Mouse (Mus musculus) forebrain, embryonic 12.5 days (tissue): Measurements from ENCODE around the gene Unc5c. TPM values are rescaled to one million over a fixed set of nuclear protein-coding genes. Genes with fewer than 3 reads are reported as not detected.

Source experiments
- ATAC-seq: fragments of 200-750 bp; cut with Nextera tagmentation; 2 replicates; pipeline ENCODE4 v1.8.0; 2017; ENCODE audit warnings: moderate TSS enrichment; ENCODE audit not compliant: low FRiP score
- H3K27ac ChIP-seq: fragments of 300-500 bp; sonication (generic); 2 replicates; pipeline ENCODE4 v1.5.1; 2016; ENCODE audit warnings: mild to moderate bottlenecking
- H3K27me3 ChIP-seq: fragments of 300-500 bp; sonication (generic); 2 replicates; pipeline ENCODE4 v1.6.1; 2016; ENCODE audit warnings: mild to moderate bottlenecking
- H3K36me3 ChIP-seq: fragments of 300-500 bp; sonication (generic); replicated peaks from 2 replicates; pipeline ENCODE4 v1.6.1; 2016; ENCODE audit warnings: mild to moderate bottlenecking
- H3K4me1 ChIP-seq: fragments of 300-500 bp; sonication (generic); 2 replicates; pipeline ENCODE4 v1.6.1; 2016
- H3K4me2 ChIP-seq: fragments of 300-500 bp; sonication (generic); 2 replicates; pipeline ENCODE4 v1.6.1; 2016; ENCODE audit warnings: mild to moderate bottlenecking, moderate library complexity
- H3K4me3 ChIP-seq: fragments of 300-500 bp; sonication (generic); replicated peaks from 2 replicates; pipeline ENCODE4 v1.5.1; 2016; ENCODE audit warnings: mild to moderate bottlenecking
- H3K9ac ChIP-seq: fragments of 300-500 bp; sonication (generic); 2 replicates; pipeline ENCODE4 v1.6.1; 2016; ENCODE audit warnings: mild to moderate bottlenecking
- H3K9me3 ChIP-seq: fragments of 300-500 bp; sonication (generic); 2 replicates; pipeline ENCODE4 v1.6.1; 2016
- WGBS: fragments of 180-500 bp; shearing (Covaris S2); methylation state at CpG from one replicate; pipeline ENCODE4 v1.1.7; 2016; 5-methylcytosine and 5-hydroxymethylcytosine counted together
- polyA plus RNA-seq: library from polyadenylated mRNA; unstranded; fragments of >200 nt; fragmentation: Nextera tagmentation; extraction: Ambion mirVana; gene quantifications from 2 replicates; pipeline ENCODE4 v1.2.1, GENCODE M21; 2016

The Unc5c gene
- polyA plus RNA-seq, 1 experiment from 2014 or later = 9.3 TPM

GRCm38 (mm10) chr3:141691418-141691817 lies 226.4 kb downstream of the Unc5c start:
- peaks cover 10% of the 10 kb centered on the region; the same call in 1 of the 2 replicates for H3K4me1 ChIP-seq
- ATAC-seq = no peak; the same call in 1 of the 2 replicates
- H3K36me3 ChIP-seq = no peaks in the 10 kb centered on the region
- WGBS = 77% methylated on average over 3 of the region's 3 CpGs
- H3K4me3 ChIP-seq = no peak overlapping the region
- H3K27me3 ChIP-seq = 0 out of 2 replicates have a peak, but pooled peaks cover 5% of the 10 kb centered on the region
- no peaks in the 10 kb centered on the region for H3K9me3 ChIP-seq
- H3K9ac ChIP-seq = no peak overlapping the region
- H3K4me2 ChIP-seq = no peak overlapping the region
- H3K27ac ChIP-seq = no peak overlapping the region

- no peak overlapping the region for H3K4me3 ChIP-seq
- 0 out of 2 replicates have a peak, but pooled peaks cover 5% of the 10 kb centered on the region for H3K27me3 ChIP-seq
- 55% methylated on average over 3 of the region's 3 CpGs for WGBS
- H3K27ac ChIP-seq = no peak overlapping the region
- peak; percentile 46; the same call in 1 of the 2 replicates for ATAC-seq
- no peaks in the 10 kb centered on the region for H3K9me3 ChIP-seq
- no peaks in the 10 kb centered on the region for H3K36me3 ChIP-seq
- no peak overlapping the region for H3K9ac ChIP-seq
- H3K4me2 ChIP-seq = no peak overlapping the region
- peaks cover 10% of the 10 kb centered on the region; the same call in 1 of the 2 replicates for H3K4me1 ChIP-seq
Observed at GRCm38 (mm10) chr3:141691846-141692245, 226.8 kb downstream of the Unc5c start.

DNA sequence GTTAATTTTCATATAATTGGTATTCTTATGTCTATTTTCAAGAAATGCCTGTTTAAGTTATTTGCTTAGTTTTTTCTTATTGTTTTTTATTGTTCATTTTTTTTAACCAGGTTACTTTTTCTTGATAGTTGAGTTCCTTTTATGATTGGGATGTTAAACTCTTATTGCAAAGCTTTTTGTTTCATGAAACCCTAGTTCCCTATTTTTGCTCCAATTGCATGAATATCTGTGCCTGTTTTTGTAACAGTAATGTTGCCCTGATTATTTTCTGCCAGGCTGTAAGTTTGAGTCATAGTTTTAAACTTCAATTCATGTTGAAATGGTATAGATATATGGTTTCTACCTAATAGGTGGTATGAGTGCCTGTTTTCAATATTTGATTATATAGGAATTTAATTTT lies 234.2 kb downstream of the Unc5c start:
- Histone ChIP-seq H3K9ac (no peak overlapping the region), H3K27me3 (no peaks in the 10 kb centered on the region), H3K4me2 (no peak overlapping the region), H3K4me1 (no peaks in the 10 kb centered on the region), H3K4me3 (no peak overlapping the region), H3K27ac (no peak overlapping the region), H3K9me3 (no peaks in the 10 kb centered on the region), H3K36me3 (no peaks in the 10 kb centered on the region)
- no peak for ATAC-seq

DNA sequence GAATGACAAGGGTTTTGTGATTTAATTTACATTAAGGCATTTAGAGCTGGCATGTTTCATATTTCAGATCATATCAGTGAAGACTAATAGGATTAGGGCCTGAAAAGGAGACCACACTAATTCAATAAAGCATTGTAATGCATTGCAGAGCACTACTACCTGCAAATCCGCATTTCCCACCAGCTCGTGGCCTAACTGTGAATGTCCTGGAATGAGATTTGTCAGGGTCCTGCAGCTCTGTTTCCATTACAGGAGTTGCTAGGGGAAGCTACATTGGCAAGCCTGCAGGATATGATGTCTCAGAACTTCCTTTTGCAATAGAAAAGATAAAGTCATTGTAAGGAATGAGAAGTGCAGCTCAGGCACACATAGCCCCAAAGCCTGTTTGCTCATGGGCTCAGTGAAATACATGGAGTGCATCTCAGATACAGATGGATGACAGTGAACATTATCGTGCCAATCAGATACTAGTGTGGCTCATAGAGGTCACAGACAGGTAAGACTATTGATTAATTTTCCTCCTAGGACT lies 236.4 kb downstream of the Unc5c start:
- H3K27ac ChIP-seq = no peak overlapping the region
- no peaks in the 10 kb centered on the region for H3K4me1 ChIP-seq
- H3K9me3 ChIP-seq = no peaks in the 10 kb centered on the region
- no peak overlapping the region for H3K4me2 ChIP-seq
- WGBS = 82% methylated on average over 3 of the region's 3 CpGs
- ATAC-seq = no peak
- no peak overlapping the region for H3K9ac ChIP-seq
- H3K4me3 ChIP-seq = no peak overlapping the region
- no peaks in the 10 kb centered on the region for H3K27me3 ChIP-seq
- no peaks in the 10 kb centered on the region for H3K36me3 ChIP-seq

DNA sequence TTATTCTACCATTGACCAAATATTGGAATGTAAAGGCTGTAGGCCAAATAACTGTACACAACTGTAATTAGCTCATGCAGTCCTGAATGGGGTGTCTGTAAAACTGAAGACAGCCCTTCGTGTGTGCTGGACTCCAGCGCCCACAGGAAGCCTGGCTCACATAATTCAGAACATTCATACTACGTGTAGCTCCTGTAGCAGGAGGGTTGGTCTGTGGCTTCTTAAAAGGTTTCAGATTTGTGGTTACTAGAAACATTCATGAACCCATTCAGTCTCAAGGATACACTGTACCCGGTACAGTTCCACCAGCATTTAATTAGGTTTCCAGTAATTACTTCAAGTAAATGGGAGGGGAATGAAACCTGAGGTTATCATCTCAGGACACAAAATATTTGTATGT lies 246.6 kb downstream of the Unc5c start:
- H3K9ac ChIP-seq = no peak overlapping the region
- no peaks in the 10 kb centered on the region for H3K27me3 ChIP-seq
- H3K4me2 ChIP-seq = no peak overlapping the region
- no peaks in the 10 kb centered on the region for H3K4me1 ChIP-seq
- H3K27ac ChIP-seq = no peak overlapping the region
- no peak overlapping the region for H3K4me3 ChIP-seq
- H3K9me3 ChIP-seq = no peaks in the 10 kb centered on the region
- H3K36me3 ChIP-seq = no peaks in the 10 kb centered on the region
- ATAC-seq = no peak
- 68% methylated on average over 4 of the region's 4 CpGs for WGBS

DNA sequence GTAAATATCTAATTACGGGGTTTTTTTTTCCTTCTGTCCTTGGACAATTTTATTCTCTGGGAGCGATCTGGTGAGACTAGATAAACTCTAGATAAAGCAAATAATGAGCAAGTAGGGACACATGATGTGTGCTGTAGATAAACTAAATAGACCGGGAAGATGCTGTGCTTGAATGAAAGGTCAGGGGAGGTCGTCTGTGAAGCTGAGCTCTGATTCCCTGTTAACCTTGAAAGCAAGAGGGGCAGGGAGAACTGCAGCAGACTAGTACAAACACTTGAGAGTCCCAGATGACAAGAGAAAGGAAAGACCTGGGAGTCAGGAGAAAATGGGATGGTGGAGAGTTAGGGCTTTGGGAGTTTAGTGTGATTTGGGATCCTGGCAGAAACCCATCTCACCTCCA lies 251.4 kb downstream of the Unc5c start:
- Histone ChIP-seq H3K27ac (no peak overlapping the region), H3K9ac (no peak overlapping the region), H3K4me2 (no peak overlapping the region), H3K36me3 (no peaks in the 10 kb centered on the region), H3K4me1 (no peaks in the 10 kb centered on the region), H3K4me3 (no peak overlapping the region), H3K9me3 (no peaks in the 10 kb centered on the region), H3K27me3 (no peaks in the 10 kb centered on the region)
- ATAC-seq = no peak
- WGBS = 55% methylated on average over 4 of the region's 4 CpGs

DNA sequence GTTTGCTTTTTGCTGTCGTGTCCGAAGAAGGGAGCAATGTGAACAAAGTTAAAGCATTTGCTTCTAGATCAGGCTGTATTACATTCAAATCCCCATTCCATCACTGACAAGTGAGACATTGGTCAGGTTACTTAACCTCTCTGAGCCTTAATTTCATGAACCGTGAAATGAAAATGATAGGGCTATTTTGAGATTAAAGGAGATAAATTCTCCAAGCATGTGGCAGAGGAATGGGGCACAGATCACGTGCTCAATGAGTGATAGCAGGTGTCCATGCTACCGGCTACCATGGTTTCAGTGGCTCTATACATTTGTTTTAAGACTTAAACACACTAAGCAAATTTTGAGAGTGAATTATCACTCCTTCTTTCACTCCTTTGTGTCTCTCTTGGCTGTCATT lies 254.0 kb downstream of the Unc5c start:
- WGBS = 83% methylated on average over 5 of the region's 5 CpGs
- no peak for ATAC-seq

GRCm38 (mm10) chr3:141724499-141724898 lies 259.5 kb downstream of the Unc5c start:
- H3K9ac ChIP-seq = no peak overlapping the region
- no peaks in the 10 kb centered on the region for H3K4me1 ChIP-seq
- H3K27me3 ChIP-seq = no peaks in the 10 kb centered on the region
- H3K27ac ChIP-seq = no peak overlapping the region
- WGBS = 72% methylated on average over 2 of the region's 2 CpGs
- H3K4me3 ChIP-seq = no peak overlapping the region
- H3K4me2 ChIP-seq = no peak overlapping the region
- ATAC-seq = no peak
- H3K36me3 ChIP-seq = no peaks in the 10 kb centered on the region
- H3K9me3 ChIP-seq = no peaks in the 10 kb centered on the region

More for the DNA sequence above, 254.0 kb downstream of the Unc5c start:
- H3K9ac ChIP-seq = no peak overlapping the region
- H3K4me2 ChIP-seq = no peak overlapping the region
- H3K4me1 ChIP-seq = no peaks in the 10 kb centered on the region
- no peak overlapping the region for H3K4me3 ChIP-seq
- no peaks in the 10 kb centered on the region for H3K36me3 ChIP-seq
- no peaks in the 10 kb centered on the region for H3K27me3 ChIP-seq
- H3K27ac ChIP-seq = no peak overlapping the region
- H3K9me3 ChIP-seq = no peaks in the 10 kb centered on the region

DNA sequence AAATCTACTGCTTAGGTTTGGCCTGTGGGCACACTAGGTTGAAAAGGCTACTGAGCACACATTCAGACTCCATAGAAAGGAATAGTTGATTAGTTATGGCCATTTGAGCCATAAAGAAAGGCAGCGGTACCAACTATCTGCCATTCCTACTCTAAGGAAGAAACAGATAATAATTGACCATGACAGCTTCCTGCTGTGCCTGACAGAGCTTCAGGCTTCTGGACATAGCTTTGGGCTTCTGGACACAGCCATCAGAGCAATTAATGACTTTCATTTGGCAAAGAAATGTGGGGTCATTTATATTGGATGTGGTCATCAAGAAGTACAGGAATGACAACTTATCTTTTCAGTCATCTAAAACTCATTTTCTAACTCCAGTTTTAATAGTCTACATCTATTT lies 260.4 kb downstream of the Unc5c start:
- no peaks in the 10 kb centered on the region for H3K9me3 ChIP-seq
- no peaks in the 10 kb centered on the region for H3K4me1 ChIP-seq
- no peak for ATAC-seq
- H3K4me3 ChIP-seq = no peak overlapping the region
- no peaks in the 10 kb centered on the region for H3K36me3 ChIP-seq
- 64% methylated on average over 1 of the region's 1 CpGs for WGBS
- H3K27me3 ChIP-seq = no peaks in the 10 kb centered on the region
- H3K9ac ChIP-seq = no peak overlapping the region
- H3K4me2 ChIP-seq = no peak overlapping the region
- no peak overlapping the region for H3K27ac ChIP-seq

GRCm38 (mm10) chr3:141733844-141734243 lies 268.8 kb downstream of the Unc5c start:
- H3K4me2 ChIP-seq = no peak overlapping the region
- no peaks in the 10 kb centered on the region for H3K36me3 ChIP-seq
- WGBS = 90% methylated on average over 6 of the region's 6 CpGs
- no peaks in the 10 kb centered on the region for H3K27me3 ChIP-seq
- H3K27ac ChIP-seq = no peak overlapping the region
- H3K9me3 ChIP-seq = no peaks in the 10 kb centered on the region
- no peak overlapping the region for H3K9ac ChIP-seq
- H3K4me3 ChIP-seq = no peak overlapping the region
- no peaks in the 10 kb centered on the region for H3K4me1 ChIP-seq
- ATAC-seq = no peak

- ATAC-seq = no peak
- H3K4me2 ChIP-seq = no peak overlapping the region
- H3K4me3 ChIP-seq = no peak overlapping the region
- H3K36me3 ChIP-seq = no peaks in the 10 kb centered on the region
- H3K9ac ChIP-seq = no peak overlapping the region
- H3K27ac ChIP-seq = no peak overlapping the region
- no peaks in the 10 kb centered on the region for H3K4me1 ChIP-seq
- H3K9me3 ChIP-seq = no peaks in the 10 kb centered on the region
- no peaks in the 10 kb centered on the region for H3K27me3 ChIP-seq
Observed at GRCm38 (mm10) chr3:141735285-141735684, 270.3 kb downstream of the Unc5c start.

GRCm38 (mm10) chr3:141745322-141745721 lies 280.3 kb downstream of the Unc5c start:
- no peak overlapping the region for H3K4me3 ChIP-seq
- H3K4me2 ChIP-seq = no peak overlapping the region
- no peaks in the 10 kb centered on the region for H3K27me3 ChIP-seq
- no peaks in the 10 kb centered on the region for H3K9me3 ChIP-seq
- no peaks in the 10 kb centered on the region for H3K36me3 ChIP-seq
- H3K9ac ChIP-seq = no peak overlapping the region
- no peak for ATAC-seq
- no peaks in the 10 kb centered on the region for H3K4me1 ChIP-seq
- no peak overlapping the region for H3K27ac ChIP-seq

DNA sequence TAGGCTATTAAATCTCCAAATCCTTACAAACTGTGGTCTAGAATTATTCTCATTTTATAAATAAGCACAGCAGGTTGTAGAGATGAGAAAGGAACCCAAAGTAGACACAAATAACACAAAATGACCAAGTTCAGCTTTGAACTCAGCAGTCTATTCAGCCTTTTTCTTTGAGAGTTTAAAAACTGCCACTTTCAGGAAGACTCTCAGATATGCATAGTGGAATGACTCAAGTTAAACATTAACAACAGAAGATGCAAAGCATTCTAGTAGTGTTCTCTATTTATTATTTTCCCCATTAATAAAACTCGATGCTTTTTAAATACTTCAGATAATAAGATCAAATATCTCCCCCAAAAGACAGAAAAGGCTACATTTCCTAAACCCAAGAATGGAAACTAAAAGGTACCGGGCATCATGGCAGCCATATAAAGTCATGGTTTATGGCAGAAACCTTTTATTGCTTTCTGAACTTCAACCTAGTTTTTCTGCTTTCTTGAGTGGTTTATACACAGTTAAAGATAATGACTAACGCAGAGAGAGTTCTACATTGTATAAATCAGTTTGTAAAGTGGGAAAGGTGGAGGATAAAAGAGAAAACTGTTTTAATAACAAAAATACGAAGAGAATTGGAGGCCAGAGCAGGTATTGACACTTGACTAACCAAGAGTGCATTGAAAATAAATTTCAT lies 283.8 kb downstream of the Unc5c start:
- Histone ChIP-seq H3K4me3 (no peak overlapping the region), H3K4me1 (no peaks in the 10 kb centered on the region), H3K27me3 (no peaks in the 10 kb centered on the region), H3K9me3 (no peaks in the 10 kb centered on the region), H3K9ac (no peak overlapping the region), H3K36me3 (no peaks in the 10 kb centered on the region), H3K4me2 (no peak overlapping the region), H3K27ac (no peak overlapping the region)
- no peak for ATAC-seq
- WGBS = 88% methylated on average over 4 of the region's 4 CpGs
